Mouse (Mus musculus): ENCODE results near the gene AY358078. TPM values are rescaled to one million over a fixed set of nuclear protein-coding genes. Genes with fewer than 3 reads are reported as not detected.
"Not testable (repeated sequence)": the region's sequence is repeated elsewhere in the genome, so short reads cannot be mapped to it uniquely, and the experiment has no call there.

AY358078 gene
- polyA plus RNA-seq, 1 experiment from 2014 or later: not detected

DNA sequence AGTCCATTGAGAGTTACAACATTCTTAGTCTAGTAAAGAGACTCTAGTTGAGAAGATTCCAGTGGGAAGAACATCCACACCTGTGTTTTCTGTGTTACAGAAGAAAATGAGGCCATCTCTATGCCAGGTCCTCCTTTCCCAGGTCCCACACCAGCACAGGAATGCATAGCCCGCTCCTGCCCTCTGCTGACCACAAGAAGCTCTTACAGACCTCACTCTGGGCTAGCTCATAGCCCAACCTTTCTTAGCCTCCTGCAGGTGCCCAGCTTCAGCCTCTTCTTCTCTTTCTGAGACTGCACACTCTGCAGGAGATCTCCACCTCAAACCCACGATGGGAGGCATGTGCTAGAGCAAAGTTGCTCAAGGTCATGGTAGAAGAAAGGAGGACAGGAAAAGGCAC is 38.6 kb downstream of the AY358078 start:
- ATAC-seq (ENCODE audit: low FRiP score); H3K27ac ChIP-seq; H3K9me3 ChIP-seq; H3K4me2 ChIP-seq; H3K27me3 ChIP-seq; H3K4me1 ChIP-seq (replicated peaks); H3K9ac ChIP-seq; H3K4me3 ChIP-seq; H3K36me3 ChIP-seq: not testable (repeated sequence)
- 20% methylated on average over 2 of the region's 2 CpGs for WGBS

DNA sequence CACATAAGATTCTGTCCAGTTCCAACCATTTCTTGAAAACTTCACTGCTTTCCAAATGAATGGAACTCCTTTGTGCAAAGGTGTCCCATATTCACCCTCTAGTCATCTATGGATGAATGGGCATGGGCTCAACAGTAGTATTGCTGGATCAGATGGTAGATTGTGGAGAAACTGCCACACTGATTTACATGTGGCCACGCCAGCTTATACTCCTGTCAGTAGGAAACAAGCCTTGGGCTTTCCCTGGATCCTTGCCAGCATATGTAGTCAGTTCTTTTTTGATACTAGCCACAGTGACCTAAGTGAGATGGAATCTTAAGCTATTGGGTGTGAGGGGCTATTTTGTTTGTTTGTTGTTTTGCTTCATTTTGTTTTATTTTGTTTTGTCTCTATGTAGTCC is 42.4 kb downstream of the AY358078 start:
- no peak for ATAC-seq (ENCODE audit: low FRiP score)
- Histone ChIP-seq H3K9ac (no peak overlapping the region), H3K4me1 (replicated peaks) (no peaks in the 10 kb centered on the region), H3K4me3 (no peak overlapping the region), H3K27me3 (no peaks in the 10 kb centered on the region), H3K27ac (no peak overlapping the region), H3K36me3 (no peaks in the 10 kb centered on the region), H3K9me3 (no peaks in the 10 kb centered on the region), H3K4me2 (no peak overlapping the region)
- WGBS: 72% methylated on average over 1 of the region's 1 CpGs

DNA sequence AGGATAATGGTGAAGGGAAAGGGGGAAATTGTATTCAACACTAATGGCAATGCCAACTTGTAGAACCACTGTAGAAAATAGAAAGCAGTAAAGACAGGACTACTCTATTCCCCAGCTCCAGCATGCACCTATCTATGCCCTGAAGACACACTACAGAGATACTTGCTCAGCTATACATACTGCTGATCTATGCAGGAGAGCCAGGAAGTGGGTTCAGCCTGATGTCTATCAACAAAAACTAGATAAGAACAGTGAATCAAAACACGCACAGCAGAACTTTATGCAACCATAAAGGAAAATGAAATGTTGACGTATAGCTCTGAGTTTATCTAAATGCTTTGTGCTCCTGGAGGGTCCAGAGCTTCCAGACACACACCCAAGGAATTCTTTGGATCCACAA is 42.9 kb downstream of the AY358078 start:
- Histone ChIP-seq H3K36me3 (no peaks in the 10 kb centered on the region), H3K27ac (no peak overlapping the region), H3K4me1 (replicated peaks) (no peaks in the 10 kb centered on the region), H3K4me2 (no peak overlapping the region), H3K9me3 (no peaks in the 10 kb centered on the region), H3K27me3 (no peaks in the 10 kb centered on the region), H3K9ac (no peak overlapping the region), H3K4me3 (no peak overlapping the region)
- ATAC-seq (ENCODE audit: low FRiP score): no peak
- WGBS: 95% methylated on average over 2 of the region's 2 CpGs

GRCm38 (mm10) chr14:51843882-51844281 is 44.0 kb downstream of the AY358078 start:
- Histone ChIP-seq H3K4me2 (no peak overlapping the region), H3K4me3 (no peak overlapping the region), H3K4me1 (replicated peaks) (no peaks in the 10 kb centered on the region), H3K9ac (no peak overlapping the region), H3K27ac (no peak overlapping the region), H3K36me3 (no peaks in the 10 kb centered on the region), H3K9me3 (no peaks in the 10 kb centered on the region), H3K27me3 (no peaks in the 10 kb centered on the region)
- no peak for ATAC-seq (ENCODE audit: low FRiP score)

DNA sequence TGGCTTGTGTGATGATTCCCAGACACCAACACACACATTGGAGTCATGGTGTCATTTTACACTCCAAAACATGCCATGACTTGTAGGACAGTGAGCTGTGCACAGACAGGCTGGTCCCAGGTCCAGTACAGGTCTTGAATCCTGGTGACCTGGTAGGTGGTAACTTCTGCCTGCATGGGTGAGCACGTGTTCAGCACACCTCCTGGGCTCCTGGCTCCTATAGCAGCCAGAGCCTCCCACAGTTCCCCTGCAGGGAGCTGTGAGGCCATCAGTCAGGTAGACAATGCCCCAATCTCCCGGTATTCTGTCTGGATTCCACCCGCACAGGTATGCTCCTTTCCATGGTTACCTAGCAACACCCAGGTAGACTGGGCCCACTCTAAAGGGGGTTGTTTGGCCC is 46.7 kb downstream of the AY358078 start:
- no peak overlapping the region for H3K27ac ChIP-seq
- 80% methylated on average over 3 of the region's 3 CpGs for WGBS
- H3K27me3 ChIP-seq: no peaks in the 10 kb centered on the region
- no peaks in the 10 kb centered on the region for H3K9me3 ChIP-seq
- H3K9ac ChIP-seq: no peak overlapping the region
- no peaks in the 10 kb centered on the region for H3K36me3 ChIP-seq
- no peak overlapping the region for H3K4me2 ChIP-seq
- ATAC-seq (ENCODE audit: low FRiP score): no peak
- no peaks in the 10 kb centered on the region for H3K4me1 ChIP-seq (replicated peaks)
- no peak overlapping the region for H3K4me3 ChIP-seq

GRCm38 (mm10) chr14:51851006-51851405 is 51.2 kb downstream of the AY358078 start:
- H3K4me2 ChIP-seq; ATAC-seq (ENCODE audit: low FRiP score); H3K27ac ChIP-seq; H3K27me3 ChIP-seq; H3K4me1 ChIP-seq (replicated peaks); H3K36me3 ChIP-seq; H3K9ac ChIP-seq; H3K4me3 ChIP-seq; H3K9me3 ChIP-seq: not testable (repeated sequence)
- WGBS: 47% methylated on average over 3 of the region's 3 CpGs

DNA sequence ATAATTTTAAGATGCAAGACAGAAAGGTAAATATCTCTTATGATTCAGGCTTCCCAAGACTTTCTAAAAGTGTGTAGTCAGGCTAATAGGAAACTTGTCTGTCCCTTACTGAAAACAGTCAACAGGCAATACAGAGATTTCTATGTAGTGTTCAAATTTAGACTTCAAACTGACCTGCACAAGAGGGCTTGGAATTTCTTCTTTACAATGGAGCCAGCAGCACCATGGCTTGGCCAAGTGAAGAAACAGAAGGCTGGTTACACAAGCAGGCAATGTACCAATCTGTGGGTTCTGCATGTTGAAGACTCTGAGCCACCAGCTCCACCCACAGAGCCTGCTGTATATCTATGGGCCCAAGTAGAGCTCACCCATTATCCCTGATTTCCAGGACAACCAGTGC is 53.6 kb downstream of the AY358078 start, which contains the start of gene Ear6:
Ear6 (plus strand) TSS at position 301 of the 400 bp plus-strand sequence.
- no peak for ATAC-seq (ENCODE audit: low FRiP score)
- H3K4me3 ChIP-seq: no peak within 1 kb of the TSS
- H3K27ac ChIP-seq: no peak within 1 kb of the TSS
- no peaks in the 10 kb centered on the region for H3K36me3 ChIP-seq
- H3K4me2 ChIP-seq: no peak within 1 kb of the TSS
- H3K9ac ChIP-seq: no peak within 1 kb of the TSS
- H3K9me3 ChIP-seq: no peaks in the 10 kb centered on the region
- no peaks in the 10 kb centered on the region for H3K27me3 ChIP-seq
- no peaks in the 10 kb centered on the region for H3K4me1 ChIP-seq (replicated peaks)

GRCm38 (mm10) chr14:51855280-51855679 is 55.4 kb downstream of the AY358078 start:
- H3K36me3 ChIP-seq; H3K4me2 ChIP-seq; ATAC-seq (ENCODE audit: low FRiP score); H3K9me3 ChIP-seq; H3K27ac ChIP-seq; H3K9ac ChIP-seq; H3K4me3 ChIP-seq; H3K4me1 ChIP-seq (replicated peaks); H3K27me3 ChIP-seq: not testable (repeated sequence)
- WGBS: 85% methylated on average over 7 of the region's 7 CpGs

DNA sequence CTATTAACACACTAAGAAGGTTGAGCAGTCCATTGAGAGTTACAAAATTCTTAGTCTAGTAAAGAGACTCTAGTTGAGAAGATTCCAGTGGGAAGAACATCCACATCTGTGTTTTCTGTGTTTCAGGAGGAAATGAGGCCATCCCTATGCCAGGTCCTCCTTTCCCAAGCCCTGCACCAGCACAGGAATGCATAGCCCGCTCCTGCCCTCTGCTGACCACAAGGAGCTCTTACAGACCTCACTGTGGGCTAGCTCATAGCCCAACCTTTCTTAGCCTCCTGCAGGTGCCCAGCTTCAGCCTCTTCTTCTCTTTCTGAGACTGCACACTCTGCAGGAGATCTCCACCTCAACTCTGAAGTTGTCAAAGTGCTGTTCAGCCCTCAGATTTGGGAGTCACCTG is 63.8 kb downstream of the AY358078 start:
- not testable (repeated sequence) for ATAC-seq (ENCODE audit: low FRiP score); H3K27ac ChIP-seq; H3K4me2 ChIP-seq; H3K9ac ChIP-seq; H3K27me3 ChIP-seq; H3K36me3 ChIP-seq; H3K4me1 ChIP-seq (replicated peaks); H3K4me3 ChIP-seq; H3K9me3 ChIP-seq
- 19% methylated on average over 1 of the region's 1 CpGs for WGBS

DNA sequence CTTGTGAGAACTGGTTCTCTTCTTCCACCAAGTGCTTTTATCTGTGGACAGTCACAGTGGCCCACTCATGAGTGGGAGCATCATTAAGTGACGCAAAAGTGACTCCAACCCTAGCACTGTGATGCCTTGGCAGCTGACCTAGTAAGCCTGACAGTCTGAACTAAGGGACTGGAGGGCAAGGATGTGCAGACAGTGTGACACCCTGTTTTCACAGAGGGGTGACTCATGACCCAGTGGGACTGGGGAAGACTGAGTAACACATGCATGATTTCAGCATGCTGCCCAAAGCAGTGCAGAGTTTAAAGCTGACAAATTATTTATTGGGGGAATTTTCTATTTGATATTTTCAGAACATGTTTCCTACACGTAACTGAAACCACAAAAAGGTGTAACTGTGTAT is 70.9 kb downstream of the AY358078 start:
- Histone ChIP-seq H3K36me3 (no peaks in the 10 kb centered on the region), H3K4me2 (no peak overlapping the region), H3K27me3 (no peaks in the 10 kb centered on the region), H3K27ac (no peak overlapping the region), H3K4me1 (replicated peaks) (no peaks in the 10 kb centered on the region), H3K9ac (no peak overlapping the region), H3K9me3 (no peaks in the 10 kb centered on the region), H3K4me3 (no peak overlapping the region)
- ATAC-seq (ENCODE audit: low FRiP score): no peak
- WGBS: 81% methylated on average over 2 of the region's 2 CpGs

DNA sequence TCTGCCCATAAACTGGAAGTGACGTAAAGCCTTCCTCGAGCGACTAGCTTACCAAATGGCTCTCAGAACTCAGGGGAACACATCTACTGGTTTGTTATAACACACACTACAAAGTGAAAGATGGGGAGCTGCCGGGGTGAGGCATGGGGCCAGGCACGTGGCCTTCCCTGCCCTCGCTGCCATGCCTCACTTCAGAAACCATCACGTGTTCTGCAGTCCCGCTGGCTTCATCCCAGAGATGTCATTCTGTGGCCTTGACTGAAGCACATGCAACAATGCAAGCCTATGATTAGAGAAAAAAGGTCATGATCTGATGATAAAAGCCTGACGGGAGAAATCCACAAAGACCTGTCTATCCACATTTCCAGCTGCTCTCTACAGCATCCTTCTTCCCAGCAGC is 71.9 kb downstream of the AY358078 start:
- H3K4me2 ChIP-seq: no peak overlapping the region
- no peaks in the 10 kb centered on the region for H3K9me3 ChIP-seq
- no peak overlapping the region for H3K27ac ChIP-seq
- H3K27me3 ChIP-seq: no peaks in the 10 kb centered on the region
- no peaks in the 10 kb centered on the region for H3K4me1 ChIP-seq (replicated peaks)
- 75% methylated on average over 9 of the region's 9 CpGs for WGBS
- no peak overlapping the region for H3K4me3 ChIP-seq
- H3K36me3 ChIP-seq: no peaks in the 10 kb centered on the region
- no peak overlapping the region for H3K9ac ChIP-seq
- ATAC-seq (ENCODE audit: low FRiP score): no peak

Small RNAs within 50 kb of the gene (microRNA-seq; reads per million reads assigned to microRNA genes)
- gene Gm27375: not detected

Other genes starting within 250 kb of the AY358078 start
- not detected in 2 replicates for gene Gm5622, start 247.3 kb upstream of the AY358078 start, polyA plus RNA-seq (2015; fragmentation: Nextera tagmentation; extraction: Ambion mirVana)
- gene Gm17175, start 226.0 kb upstream of the AY358078 start, polyA plus RNA-seq (2015; fragmentation: Nextera tagmentation; extraction: Ambion mirVana): not detected in 2 replicates
- not detected in 2 replicates for gene Gm17174, start 207.9 kb upstream of the AY358078 start, polyA plus RNA-seq (2015; fragmentation: Nextera tagmentation; extraction: Ambion mirVana)
- not detected in 2 replicates for gene Gm17078, start 188.7 kb upstream of the AY358078 start, polyA plus RNA-seq (2015; fragmentation: Nextera tagmentation; extraction: Ambion mirVana)
- gene Gm4181, start 164.4 kb upstream of the AY358078 start, polyA plus RNA-seq (2015; fragmentation: Nextera tagmentation; extraction: Ambion mirVana): not detected in 2 replicates
- gene Gm17079, start 104.6 kb upstream of the AY358078 start, polyA plus RNA-seq (2015; fragmentation: Nextera tagmentation; extraction: Ambion mirVana): not detected in 2 replicates
- gene Gm5800, start 82.9 kb upstream of the AY358078 start, polyA plus RNA-seq (2015; fragmentation: Nextera tagmentation; extraction: Ambion mirVana): not detected in 2 replicates
- gene Ang4, start 26.5 kb upstream of the AY358078 start, polyA plus RNA-seq (2015; fragmentation: Nextera tagmentation; extraction: Ambion mirVana): not detected in 2 replicates
- not detected in 2 replicates for gene Ear6, start 53.7 kb downstream of the AY358078 start, polyA plus RNA-seq (2015; fragmentation: Nextera tagmentation; extraction: Ambion mirVana)
- 82.5 and 86.0 TPM in 2 replicates for gene Mettl17, start 84.8 kb downstream of the AY358078 start, polyA plus RNA-seq (2015; fragmentation: Nextera tagmentation; extraction: Ambion mirVana)
- gene Slc39a2, start 92.8 kb downstream of the AY358078 start, polyA plus RNA-seq (2015; fragmentation: Nextera tagmentation; extraction: Ambion mirVana): 1.7 and 1.8 TPM in 2 replicates
- 108 and 144 TPM in 2 replicates for gene Ndrg2, start 114.1 kb downstream of the AY358078 start, polyA plus RNA-seq (2015; fragmentation: Nextera tagmentation; extraction: Ambion mirVana)
- gene Tppp2, start 118.4 kb downstream of the AY358078 start, polyA plus RNA-seq (2015; fragmentation: Nextera tagmentation; extraction: Ambion mirVana): not detected in 2 replicates
- gene Rnase13, start 122.7 kb downstream of the AY358078 start, polyA plus RNA-seq (2015; fragmentation: Nextera tagmentation; extraction: Ambion mirVana): not detected in 2 replicates
- 76.8 and 83.1 TPM in 2 replicates for gene Arhgef40, start 184.7 kb downstream of the AY358078 start, polyA plus RNA-seq (2015; fragmentation: Nextera tagmentation; extraction: Ambion mirVana)
- 0.79 and 0.84 TPM in 2 replicates for gene Tmem253, start 215.6 kb downstream of the AY358078 start, polyA plus RNA-seq (2015; fragmentation: Nextera tagmentation; extraction: Ambion mirVana)
- gene Zfp219, start 220.7 kb downstream of the AY358078 start, polyA plus RNA-seq (2015; fragmentation: Nextera tagmentation; extraction: Ambion mirVana): 30.5 and 33.1 TPM in 2 replicates
- not detected in 2 replicates for gene Olfr221, start 242.4 kb downstream of the AY358078 start, polyA plus RNA-seq (2015; fragmentation: Nextera tagmentation; extraction: Ambion mirVana)

Data from hindbrain, embryonic 13.5 days (tissue).